Mouse (Mus musculus) right cerebral cortex, postnatal 25 days (tissue): ENCODE measurements at regions not wholly inside any gene's neighbourhood (a gene's known extent, or its start where the extent isn't known, plus 50 kb on each side); places are given as distances from the start of the nearest gene placed in this dataset.

ENCODE experiments used
- DNase-seq: peaks from one replicate; pipeline ENCODE4 v3.0.0; 2022

GRCm38 (mm10) chr11:45058658-45059057, 441.5 kb downstream of the Ebf1 start:
- DNase-seq = no peak

GRCm38 (mm10) chr11:45066592-45066991, 449.5 kb downstream of the Ebf1 start:
- no peak for DNase-seq

- DNase-seq = no peak
Observed at GRCm38 (mm10) chr11:45070280-45070679, 453.2 kb downstream of the Ebf1 start.

- no peak for DNase-seq
Observed at GRCm38 (mm10) chr11:45071195-45071594, 454.1 kb downstream of the Ebf1 start.

- DNase-seq = no peak
Observed at GRCm38 (mm10) chr11:45084506-45085037, 467.5 kb downstream of the Ebf1 start.

GRCm38 (mm10) chr11:45085145-45085544, 468.0 kb downstream of the Ebf1 start:
- DNase-seq = no peak

GRCm38 (mm10) chr11:45087186-45087915, 470.2 kb downstream of the Ebf1 start:
- DNase-seq = no peak

- DNase-seq = no peak
Observed at GRCm38 (mm10) chr11:45088286-45088685, 471.2 kb downstream of the Ebf1 start.

GRCm38 (mm10) chr11:45089561-45089960, 472.4 kb downstream of the Ebf1 start:
- DNase-seq = no peak

GRCm38 (mm10) chr11:45103498-45104336, 486.6 kb downstream of the Ebf1 start:
- peak; percentile 6 for DNase-seq

GRCm38 (mm10) chr11:45116702-45117101, 499.6 kb downstream of the Ebf1 start:
- no peak for DNase-seq

GRCm38 (mm10) chr11:45123276-45123675, 506.2 kb downstream of the Ebf1 start:
- no peak for DNase-seq

GRCm38 (mm10) chr11:45136781-45137180, 519.7 kb downstream of the Ebf1 start:
- DNase-seq = no peak

- DNase-seq = no peak
Observed at GRCm38 (mm10) chr11:45138351-45138975, 521.3 kb downstream of the Ebf1 start.

- DNase-seq = no peak
Observed at GRCm38 (mm10) chr11:45140490-45140889, 523.4 kb downstream of the Ebf1 start.

- no peak for DNase-seq
Observed at GRCm38 (mm10) chr11:45154070-45154469, 537.0 kb downstream of the Ebf1 start.

- no peak for DNase-seq
Observed at GRCm38 (mm10) chr11:45154497-45154896, 537.4 kb downstream of the Ebf1 start.

GRCm38 (mm10) chr11:45155782-45156181, 538.7 kb downstream of the Ebf1 start:
- DNase-seq = no peak

GRCm38 (mm10) chr11:45158282-45158681, 541.2 kb downstream of the Ebf1 start:
- DNase-seq = no peak

- DNase-seq = no peak
Observed at GRCm38 (mm10) chr11:45160871-45161270, 543.8 kb downstream of the Ebf1 start.

- no peak for DNase-seq
Observed at GRCm38 (mm10) chr11:45173546-45173945, 556.4 kb downstream of the Ebf1 start.

- DNase-seq = no peak
Observed at GRCm38 (mm10) chr11:45174071-45174470, 557.0 kb downstream of the Ebf1 start.
